Mouse (Mus musculus): ENCODE measurements at regions not wholly inside any gene's neighbourhood (a gene's known extent, or its start where the extent isn't known, plus 50 kb on each side); places are given as distances from the start of the nearest gene placed in this dataset.

DNA sequence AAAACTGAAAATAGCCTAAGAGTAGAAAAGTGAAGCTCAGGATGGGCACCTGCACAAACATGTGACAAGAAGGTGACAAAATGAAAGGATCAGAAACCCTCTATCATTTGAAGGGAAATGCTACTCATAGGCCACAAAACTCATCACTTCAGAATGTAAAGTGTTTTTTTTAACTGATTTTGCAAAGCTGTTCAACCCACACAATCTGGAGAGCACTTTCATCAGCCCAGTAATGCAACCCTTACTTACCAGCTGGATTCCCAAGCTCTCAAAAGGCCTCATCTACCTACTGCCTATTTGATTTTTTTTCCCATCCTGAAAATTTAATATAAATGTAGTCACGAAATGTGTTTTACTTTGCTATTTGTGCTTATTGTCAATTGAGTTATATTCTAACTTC is 110.4 kb upstream of the Ppp1r12a start:
- TF ChIP-seq NELFE (IDR thresholded peaks at IDR 0.05; ENCODE audit: low read depth, low read length) (no peak), UBTF (IDR thresholded peaks at IDR 0.05; ENCODE audit: low read depth, low read length) (no peak), ELF1 (IDR thresholded peaks at IDR 0.05; ENCODE audit: low read depth, low read length) (no peak), CHD2 (IDR thresholded peaks at IDR 0.05; ENCODE audit: low read length) (no peak), JUND (conservative IDR thresholded peaks at IDR 0.05; ENCODE audit: low read depth, low read length) (no peak), MAZ (IDR thresholded peaks at IDR 0.05; ENCODE audit: low read depth, low read length) (no peak), USF1 (IDR thresholded peaks at IDR 0.05; ENCODE audit: low read depth, low read length) (no peak), CTCF (conservative IDR thresholded peaks at IDR 0.05 in 1 of 2, IDR thresholded peaks at IDR 0.05 in 1 of 2; ENCODE audit: low read depth in 2 of 2, low read length in 2 of 2) (no peak), ZMIZ1 (IDR thresholded peaks at IDR 0.05; ENCODE audit: low read depth, low read length) (no peak), BHLHE40 (IDR thresholded peaks at IDR 0.05; ENCODE audit: low read depth, low read length) (no peak), TBP (conservative IDR thresholded peaks at IDR 0.05; ENCODE audit: low read depth, low read length) (no peak), POLR2A (IDR thresholded peaks at IDR 0.05; ENCODE audit: low read depth, low read length) (no peak), ETS1 (conservative IDR thresholded peaks at IDR 0.05; ENCODE audit: low read depth, low read length) (no peak)
